Mouse (Mus musculus): ENCODE measurements at regions not wholly inside any gene's neighbourhood (a gene's known extent, or its start where the extent isn't known, plus 50 kb on each side); places are given as distances from the start of the nearest gene placed in this dataset.

- DNase-seq (ENCODE audit: extremely low read depth), result no peak
- no peaks in the 10 kb centered on the region for H3K9me3 ChIP-seq (replicated peaks; ENCODE audit: low read length)
- H3K36me3 ChIP-seq (replicated peaks in 1 of 2; ENCODE audit: control insufficient read depth in 1 of 2, insufficient read depth in 1 of 2, low read length in 1 of 2), result no peaks in the 10 kb centered on the region
- no peaks in the 10 kb centered on the region for H3K27me3 ChIP-seq (replicated peaks)
- H3K4me1 ChIP-seq (ENCODE audit: control insufficient read depth in 1 of 2, insufficient read depth in 2 of 2), result no peaks in the 10 kb centered on the region
- no peak overlapping the region for H3K9ac ChIP-seq (ENCODE audit: insufficient read depth, low read depth)
- TF ChIP-seq RAD21 (IDR thresholded peaks at IDR 0.05; ENCODE audit: low read depth, low read length), result no peak
- no peak for TF ChIP-seq POLR2A (IDR thresholded peaks at IDR 0.05; ENCODE audit: low read depth, low read length)
- TF ChIP-seq SMC3 (IDR thresholded peaks at IDR 0.05; ENCODE audit: low read depth, low read length), result no peak
- TF ChIP-seq USF2 (conservative IDR thresholded peaks at IDR 0.05; ENCODE audit: low read depth, low read length), result no peak
- TF ChIP-seq PAX5 (IDR thresholded peaks at IDR 0.05; ENCODE audit: low read length), result no peak
- no peak for TF ChIP-seq ELF1 (IDR thresholded peaks at IDR 0.05; ENCODE audit: low read depth, low read length)
- TF ChIP-seq RCOR1 (conservative IDR thresholded peaks at IDR 0.05; ENCODE audit: low read depth, low read length), result no peak
- TF ChIP-seq KAT2A (IDR thresholded peaks at IDR 0.05; ENCODE audit: insufficient replicate concordance, low read length), result no peak
- no peak for TF ChIP-seq ZKSCAN1 (IDR thresholded peaks at IDR 0.05; ENCODE audit: borderline replicate concordance, low read depth, low read length)
- TF ChIP-seq NELFE (IDR thresholded peaks at IDR 0.05; ENCODE audit: low read depth, low read length), result no peak
- no peak for TF ChIP-seq JUN (IDR thresholded peaks at IDR 0.05; ENCODE audit: insufficient read depth, low read depth, low read length)
- no peak for TF ChIP-seq NRF1 (IDR thresholded peaks at IDR 0.05; ENCODE audit: low read depth, low read length)
- in situ Hi-C loops (cut with MboI; ENCODE audit: low pct_ligation_motif_present, low pct_unique_long_range_greater_than_20kb, low sequenced_read_pairs), result no loop called here
- no peak overlapping the region for H3K4me2 ChIP-seq (ENCODE audit: insufficient read depth, low read depth, poor library complexity, severe bottlenecking)
- no peaks in the 10 kb centered on the region for H3K79me2 ChIP-seq (replicated peaks; ENCODE audit: control insufficient read depth, extremely low read depth, insufficient read depth, poor library complexity, severe bottlenecking)
- H3K4me3 ChIP-seq (replicated peaks in 1 of 3; ENCODE audit: low read depth in 2 of 3, low read length in 2 of 3, poor library complexity in 1 of 3), result no peak overlapping the region
- H3K27ac ChIP-seq (ENCODE audit: insufficient read depth, low read depth), result no peak overlapping the region
- dilution Hi-C loops (cut with MboI; ENCODE audit: extremely low pct_ligation_motif_present, extremely low pct_unique_long_range_greater_than_20kb, low sequenced_read_pairs), result no loop called here
These were observed 413.4 kb downstream of the Irx1 start for GRCm38 (mm10) chr13:71550109-71550508.

DNA sequence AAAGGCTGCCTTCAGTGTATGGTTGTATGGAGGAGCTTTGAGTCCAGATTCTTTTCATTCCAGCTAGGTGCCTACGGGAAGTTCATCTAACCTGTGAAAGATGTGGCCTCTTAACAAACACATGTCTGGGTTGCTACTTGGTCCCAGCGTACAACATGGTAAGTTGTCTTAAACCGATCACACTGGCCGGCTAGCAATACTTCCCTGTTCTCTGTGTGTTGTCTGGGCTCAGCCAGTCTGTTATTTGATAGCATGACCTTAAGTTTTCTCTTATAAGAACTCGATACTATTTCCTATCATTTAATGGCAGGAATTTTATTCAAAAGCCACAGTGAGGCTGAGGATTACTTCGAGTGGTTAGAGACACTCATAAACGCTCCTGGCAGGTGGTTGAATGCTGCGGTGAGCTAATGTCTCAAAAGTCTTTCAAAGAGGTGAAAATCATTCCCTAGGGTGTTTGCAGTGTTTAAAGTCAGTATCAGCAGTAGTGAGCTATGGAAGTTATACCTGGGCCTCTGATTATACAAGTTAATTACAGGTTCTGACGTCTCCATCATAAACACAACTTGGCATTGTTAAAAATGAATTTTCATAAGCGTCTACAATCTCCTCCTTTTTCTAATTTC lies 414.2 kb downstream of the Irx1 start:
- Histone ChIP-seq H3K9ac (ENCODE audit: insufficient read depth, low read depth) (no peak overlapping the region), H3K4me2 (ENCODE audit: insufficient read depth, low read depth, poor library complexity, severe bottlenecking) (no peak overlapping the region), H3K79me2 (replicated peaks; ENCODE audit: control insufficient read depth, extremely low read depth, insufficient read depth, poor library complexity, severe bottlenecking) (no peaks in the 10 kb centered on the region), H3K4me1 (ENCODE audit: control insufficient read depth in 1 of 2, insufficient read depth in 2 of 2) (no peaks in the 10 kb centered on the region), H3K27ac (ENCODE audit: insufficient read depth, low read depth) (no peak overlapping the region), H3K36me3 (replicated peaks in 1 of 2; ENCODE audit: control insufficient read depth in 1 of 2, insufficient read depth in 1 of 2, low read length in 1 of 2) (no peaks in the 10 kb centered on the region), H3K4me3 (replicated peaks in 1 of 3; ENCODE audit: low read depth in 2 of 3, low read length in 2 of 3, poor library complexity in 1 of 3) (no peak overlapping the region), H3K27me3 (replicated peaks) (no peaks in the 10 kb centered on the region), H3K9me3 (replicated peaks; ENCODE audit: low read length) (no peaks in the 10 kb centered on the region)
- DNase-seq (ENCODE audit: extremely low read depth), result no peak
- dilution Hi-C loops (cut with MboI; ENCODE audit: extremely low pct_ligation_motif_present, extremely low pct_unique_long_range_greater_than_20kb, low sequenced_read_pairs), result no loop called here
- in situ Hi-C loops (cut with MboI; ENCODE audit: low pct_ligation_motif_present, low pct_unique_long_range_greater_than_20kb, low sequenced_read_pairs), result no loop called here
- TF ChIP-seq MAZ (IDR thresholded peaks at IDR 0.05; ENCODE audit: low read depth, low read length) (no peak), HCFC1 (IDR thresholded peaks at IDR 0.05; ENCODE audit: low read depth, low read length) (no peak), ZC3H11A (IDR thresholded peaks at IDR 0.05; ENCODE audit: low read depth, low read length) (no peak), CTCF (conservative IDR thresholded peaks at IDR 0.05 in 1 of 2, IDR thresholded peaks at IDR 0.05 in 1 of 2; ENCODE audit: low read depth in 2 of 2, low read length in 2 of 2) (no peak), JUN (IDR thresholded peaks at IDR 0.05; ENCODE audit: insufficient read depth, low read depth, low read length) (no peak), SMC3 (IDR thresholded peaks at IDR 0.05; ENCODE audit: low read depth, low read length) (no peak), POLR2AphosphoS2 (IDR thresholded peaks at IDR 0.05; ENCODE audit: low read depth, low read length) (no peak), MYC (IDR thresholded peaks at IDR 0.05; ENCODE audit: low read depth, low read length) (no peak), CHD1 (IDR thresholded peaks at IDR 0.05; ENCODE audit: low read depth, low read length) (no peak), ZMIZ1 (IDR thresholded peaks at IDR 0.05; ENCODE audit: low read depth, low read length) (no peak), KAT2A (IDR thresholded peaks at IDR 0.05; ENCODE audit: insufficient replicate concordance, low read length) (no peak), PAX5 (IDR thresholded peaks at IDR 0.05; ENCODE audit: low read length) (no peak), BHLHE40 (IDR thresholded peaks at IDR 0.05; ENCODE audit: low read depth, low read length) (no peak), ZNF384 (IDR thresholded peaks at IDR 0.05; ENCODE audit: low read depth, low read length) (no peak), UBTF (IDR thresholded peaks at IDR 0.05; ENCODE audit: low read depth, low read length) (no peak), EP300 (IDR thresholded peaks at IDR 0.05; ENCODE audit: low read length) (no peak), MAFK (IDR thresholded peaks at IDR 0.05; ENCODE audit: insufficient replicate concordance, low read length) (no peak), ELF1 (IDR thresholded peaks at IDR 0.05; ENCODE audit: low read depth, low read length) (no peak), ZKSCAN1 (IDR thresholded peaks at IDR 0.05; ENCODE audit: borderline replicate concordance, low read depth, low read length) (no peak)

Data from CH12.LX (cell line).